In the genomic region with DNA sequence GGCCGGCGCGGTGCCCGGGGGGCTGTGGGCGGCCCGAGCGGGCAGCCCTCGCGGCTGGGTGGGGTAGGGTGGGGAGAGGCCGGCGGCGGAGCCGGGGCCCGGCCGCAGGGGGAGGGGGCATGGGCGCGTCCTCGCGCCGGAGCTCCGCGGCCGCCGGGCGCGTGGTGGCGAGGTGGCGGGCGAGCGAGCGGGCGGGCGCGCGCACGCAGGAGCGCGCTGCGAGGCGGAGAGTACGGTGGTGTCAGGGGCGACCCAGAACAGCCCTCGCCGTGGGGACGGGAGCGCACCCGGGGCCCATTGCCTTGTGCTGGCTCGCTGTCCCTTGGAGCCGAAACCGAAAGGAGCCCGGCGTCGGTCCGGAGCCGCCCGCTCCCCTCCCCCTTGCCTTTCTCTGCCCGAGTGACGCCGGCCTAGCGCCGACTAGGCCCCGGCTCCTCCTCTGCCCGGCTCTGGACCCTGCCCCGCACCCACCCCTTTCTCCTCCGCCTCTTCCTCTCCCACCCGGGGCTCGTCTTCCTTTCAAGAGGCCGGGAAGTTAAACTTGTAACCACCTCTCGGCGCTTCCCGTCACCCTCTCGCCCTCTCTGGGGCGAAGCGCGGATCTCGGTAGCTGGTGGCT, we compare ENCODE assay signal across 8 mouse cellular contexts. TPM values are rescaled to one million over a fixed set of nuclear protein-coding genes. Genes with fewer than 3 reads are reported as not detected.
A peak's percentile ranks its signal among the peaks of the same experiment; 100 is the strongest.
DNase-seq lines count a peak whose midpoint lies in the region; ATAC-seq and TF ChIP-seq lines count a peak whose summit lies in the region.

No protein-coding gene starts in this region.

- ATAC-seq in kidney, embryonic 15.5 days (replicated peaks; ENCODE audit: low FRiP score) = peak; percentile 72
- ATAC-seq in liver, embryonic 11.5 days (replicated peaks; ENCODE audit: low FRiP score) = peak; percentile 73

- no peak for TF ChIP-seq CTCF in C2C12 (IDR thresholded peaks at IDR 0.05; ENCODE audit: control insufficient read depth, insufficient read depth, insufficient read length)
- no peak for TF ChIP-seq CTCF in embryonic fibroblast, embryonic 13.5 days (IDR thresholded peaks at IDR 0.05; ENCODE audit: borderline replicate concordance, insufficient read depth, low read length)

- no peaks in the 10 kb centered on the region for H3K9me3 ChIP-seq in heart, embryonic 10.5 days
- no peaks in the 10 kb centered on the region for H3K9me3 ChIP-seq in kidney, embryonic 15.5 days (replicated peaks)
- H3K9me3 ChIP-seq in liver, embryonic 11.5 days (ENCODE audit: control insufficient read depth, low read length) = no peaks in the 10 kb centered on the region

- DNase-seq in brain, adult 2 months (ENCODE audit: low read depth, low spot score) = peak; percentile 86
- peak; percentile 94 for DNase-seq in heart, embryonic 10.5 days (ENCODE audit: low spot score)
- peak; percentile 87 for DNase-seq in liver, embryonic 11.5 days (ENCODE audit: low spot score)
- DNase-seq in spleen, postnatal 4 days (ENCODE audit: low spot score in 2 of 2) = peak; percentile 78 to 89

- H3K4me1 ChIP-seq in embryonic fibroblast, embryonic 13.5 days (ENCODE audit: control insufficient read depth, insufficient read depth, low read length) = peaks cover 6% of the 10 kb centered on the region
- peaks cover 18% of the 10 kb centered on the region for H3K4me1 ChIP-seq in heart, embryonic 10.5 days
- peaks cover 20% of the 10 kb centered on the region for H3K4me1 ChIP-seq in kidney, embryonic 15.5 days
- peaks cover 8% of the 10 kb centered on the region; the same call in 1 of the 2 replicates for H3K4me1 ChIP-seq in liver, embryonic 11.5 days (replicated peaks; ENCODE audit: control insufficient read depth, insufficient read depth, low read length)

- H3ac ChIP-seq in C2C12 (ENCODE audit: control insufficient read depth, insufficient read length, low read depth) (peak overlapping the region; percentile 93), myocyte (ENCODE audit: control insufficient read depth, insufficient read length) (peak overlapping the region; percentile 94)

- WGBS in heart, embryonic 10.5 days = under 1% methylated on average over 67 of the region's 76 CpGs
- 0% methylated on average over 59 of the region's 76 CpGs for WGBS in kidney, embryonic 15.5 days
- WGBS in liver, embryonic 11.5 days = under 1% methylated on average over 74 of the region's 76 CpGs

- H3K27me3 ChIP-seq in C2C12 (ENCODE audit: control insufficient read depth, insufficient read depth, insufficient read length) (no peaks in the 10 kb centered on the region), myocyte (ENCODE audit: control insufficient read depth, insufficient read depth, insufficient read length) (no peaks in the 10 kb centered on the region)
- no peaks in the 10 kb centered on the region for H3K27me3 ChIP-seq in heart, embryonic 10.5 days (ENCODE audit: insufficient read depth, poor library complexity, severe bottlenecking)
- no peaks in the 10 kb centered on the region for H3K27me3 ChIP-seq in kidney, embryonic 15.5 days
- H3K27me3 ChIP-seq in liver, embryonic 11.5 days (replicated peaks; ENCODE audit: control insufficient read depth, insufficient read depth, low read length) = no peaks in the 10 kb centered on the region

- peaks cover 68% of the 10 kb centered on the region for H3K79me2 ChIP-seq in C2C12 (ENCODE audit: control insufficient read depth, insufficient read depth)
- H3K79me2 ChIP-seq in myocyte (ENCODE audit: control insufficient read depth, insufficient read depth) = peaks cover 47% of the 10 kb centered on the region

- peak overlapping the region; percentile 99 for H3K27ac ChIP-seq in embryonic fibroblast, embryonic 13.5 days (ENCODE audit: insufficient read depth, low read length)
- H3K27ac ChIP-seq in heart, embryonic 10.5 days = peak overlapping the region; percentile 100
- H3K27ac ChIP-seq in kidney, embryonic 15.5 days = peak overlapping the region; percentile 100
- peak overlapping the region; percentile 99 for H3K27ac ChIP-seq in liver, embryonic 11.5 days (ENCODE audit: low read depth, low read length)

- H3K36me3 ChIP-seq in C2C12 (ENCODE audit: control insufficient read depth, insufficient read depth) = peaks cover 46% of the 10 kb centered on the region
- peaks cover 20% of the 10 kb centered on the region; the same call in 1 of the 2 replicates for H3K36me3 ChIP-seq in heart, embryonic 10.5 days
- H3K36me3 ChIP-seq in kidney, embryonic 15.5 days = peaks cover 16% of the 10 kb centered on the region
- peaks cover 6% of the 10 kb centered on the region; the same call in 1 of the 2 replicates for H3K36me3 ChIP-seq in liver, embryonic 11.5 days (ENCODE audit: control insufficient read depth, insufficient read depth, low read length)
- peaks cover 26% of the 10 kb centered on the region for H3K36me3 ChIP-seq in myocyte (ENCODE audit: control insufficient read depth, insufficient read depth)

- peak overlapping the region; percentile 67 for H3K4me2 ChIP-seq in kidney, embryonic 15.5 days
- H3K4me2 ChIP-seq in liver, embryonic 11.5 days = peak overlapping the region; percentile 92
- peak overlapping the region; percentile 70 for H3K4me2 ChIP-seq in myocyte (ENCODE audit: low read depth)

- peak overlapping the region; percentile 96 for H3K9ac ChIP-seq in kidney, embryonic 15.5 days
- peak overlapping the region; percentile 93 for H3K9ac ChIP-seq in liver, embryonic 11.5 days (ENCODE audit: low read depth, low read length)

- H3K4me3 ChIP-seq in C2C12 (ENCODE audit: insufficient read depth, poor library complexity, severe bottlenecking) = peak overlapping the region; percentile 93
- H3K4me3 ChIP-seq in embryonic fibroblast, embryonic 13.5 days (ENCODE audit: insufficient read depth, low read length) = peak overlapping the region; percentile 89
- H3K4me3 ChIP-seq in heart, embryonic 10.5 days = peak overlapping the region; percentile 97
- peak overlapping the region; percentile 81 for H3K4me3 ChIP-seq in kidney, embryonic 15.5 days (replicated peaks)
- H3K4me3 ChIP-seq in liver, embryonic 11.5 days (ENCODE audit: low read depth, low read length) = peak overlapping the region; percentile 79
- H3K4me3 ChIP-seq in myocyte = peak overlapping the region; percentile 98

- H3K79me3 ChIP-seq in C2C12 (ENCODE audit: low read depth) = peaks cover 52% of the 10 kb centered on the region

- TF ChIP-seq POLR2A in embryonic fibroblast, embryonic 13.5 days (IDR thresholded peaks at IDR 0.05; ENCODE audit: low read depth, low read length) = peak; percentile 55; the same call in 1 of the 2 replicates
- TF ChIP-seq POLR2A in myocyte (IDR thresholded peaks at IDR 0.05; ENCODE audit: insufficient read length, low read depth) = peak; percentile 66

TF ChIP-seq in C2C12, 6 proteins besides CTCF, POLR2A, EP300 and RAD21:
- TF ChIP-seq MYOG (IDR thresholded peaks at IDR 0.05; ENCODE audit: control insufficient read depth, extremely low read depth, insufficient read length) (no peak), CEBPB (IDR thresholded peaks at IDR 0.05; ENCODE audit: low read depth) (no peak), MAX (IDR thresholded peaks at IDR 0.05) (no peak), FOSL1 (IDR thresholded peaks at IDR 0.05; ENCODE audit: insufficient read depth, low read length, poor library complexity, severe bottlenecking) (no peak), USF1 (IDR thresholded peaks at IDR 0.05; ENCODE audit: low read depth) (no peak), MYOD1 (IDR thresholded peaks at IDR 0.05; ENCODE audit: control insufficient read depth, insufficient read length, low read depth) (no peak)

TF ChIP-seq in myocyte, 11 proteins besides CTCF, POLR2A, EP300 and RAD21:
- TF ChIP-seq MYOD1 (IDR thresholded peaks at IDR 0.05; ENCODE audit: control insufficient read depth in 1 of 3, insufficient read length in 2 of 3, low read depth in 2 of 3) (no peak), USF1 (IDR thresholded peaks at IDR 0.05; ENCODE audit: low read depth) (no peak), POLR2AphosphoS2 (IDR thresholded peaks at IDR 0.05; ENCODE audit: insufficient read length, low read depth) (peak; percentile 83), SRF (IDR thresholded peaks at IDR 0.05; ENCODE audit: control insufficient read depth, insufficient read length, low read depth) (no peak), MYOG (IDR thresholded peaks at IDR 0.05; ENCODE audit: control insufficient read depth in 1 of 3, insufficient read depth in 1 of 3, insufficient read length in 2 of 3, low read depth in 2 of 3) (no peak), TCF3 (IDR thresholded peaks at IDR 0.05; ENCODE audit: insufficient read length, low read depth) (no peak), REST (IDR thresholded peaks at IDR 0.05; ENCODE audit: insufficient read depth, insufficient read length) (no peak), MAX (IDR thresholded peaks at IDR 0.05; ENCODE audit: low read depth) (no peak)

RNA-seq across cellular contexts. Expression of a gene that starts 1.1 kb away (rescaled TPM):
- 261 TPM for polyA plus RNA-seq in C2C12 (2012; fragmentation: generic; extraction: Trizol)
- 407 and 470 TPM in 2 replicates for polyA plus RNA-seq in embryonic fibroblast, embryonic 13.5 days (2011; ENCODE audit: insufficient read length, low read depth, missing spikeins)
- 461 and 523 TPM in 2 replicates for polyA plus RNA-seq in heart, embryonic 10.5 days (2016; fragmentation: Nextera tagmentation; extraction: Ambion mirVana)
- 512 and 532 TPM in 2 replicates for polyA plus RNA-seq in kidney, embryonic 15.5 days (2015; fragmentation: Nextera tagmentation; extraction: Ambion mirVana)
- polyA plus RNA-seq in liver, embryonic 11.5 days (2014; fragmentation: Nextera tagmentation; extraction: Ambion mirVana) = 502 and 537 TPM in 2 replicates
- polyA plus RNA-seq in myocyte (2012; fragmentation: generic; extraction: Trizol) = 237 TPM

RNA-seq across cellular contexts. Expression of a gene that starts 15.3 kb away (rescaled TPM):
- polyA plus RNA-seq in C2C12 (2012; fragmentation: generic; extraction: Trizol) = 17.0 TPM
- 29.1 and 31.8 TPM in 2 replicates for polyA plus RNA-seq in embryonic fibroblast, embryonic 13.5 days (2011; ENCODE audit: insufficient read length, low read depth, missing spikeins)
- polyA plus RNA-seq in heart, embryonic 10.5 days (2016; fragmentation: Nextera tagmentation; extraction: Ambion mirVana) = 66.2 and 67.0 TPM in 2 replicates
- polyA plus RNA-seq in kidney, embryonic 15.5 days (2015; fragmentation: Nextera tagmentation; extraction: Ambion mirVana) = 68.8 and 77.6 TPM in 2 replicates
- 58.1 and 59.1 TPM in 2 replicates for polyA plus RNA-seq in liver, embryonic 11.5 days (2014; fragmentation: Nextera tagmentation; extraction: Ambion mirVana)
- polyA plus RNA-seq in myocyte (2012; fragmentation: generic; extraction: Trizol) = 10.8 TPM

RNA-seq across cellular contexts. Expression of a gene that starts 46.4 kb away (rescaled TPM):
- polyA plus RNA-seq in C2C12 (2012; fragmentation: generic; extraction: Trizol) = 2.9 TPM
- 12.9 and 21.7 TPM in 2 replicates for polyA plus RNA-seq in embryonic fibroblast, embryonic 13.5 days (2011; ENCODE audit: insufficient read length, low read depth, missing spikeins)
- polyA plus RNA-seq in heart, embryonic 10.5 days (2016; fragmentation: Nextera tagmentation; extraction: Ambion mirVana) = 17.3 and 31.0 TPM in 2 replicates
- 24.2 and 27.3 TPM in 2 replicates for polyA plus RNA-seq in kidney, embryonic 15.5 days (2015; fragmentation: Nextera tagmentation; extraction: Ambion mirVana)
- polyA plus RNA-seq in liver, embryonic 11.5 days (2014; fragmentation: Nextera tagmentation; extraction: Ambion mirVana) = 9.7 TPM in 2 replicates
- 4.8 TPM for polyA plus RNA-seq in myocyte (2012; fragmentation: generic; extraction: Trizol)

Comparison
In these comparisons a context has a peak if more than half of its experiments do, and no peak if none do; other contexts are left out.
1. Peak in every context shown above with its lines: DNase-seq, ATAC-seq, H3K4me3 ChIP-seq and H3K27ac ChIP-seq.